Mouse (Mus musculus) left cerebral cortex, adult 9 months (tissue): ENCODE results near the gene Gm13279.
"Not testable (repeated sequence)": the region's sequence is repeated elsewhere in the genome, so short reads cannot be mapped to it uniquely, and the experiment has no call there.

Experiments used
- DNase-seq, 2 experiments: peaks; one replicate each; pipeline ENCODE4 v3.0.0; 2022; ENCODE audit warnings: low spot score in 2 of 2

The Gm13279 gene

GRCm38 (mm10) chr4:88797097-88797496, at the start of gene Gm13279:
TSS of gene Gm13279 (plus strand) at chr4:88797397.
- DNase-seq, result not testable (repeated sequence)

DNA sequence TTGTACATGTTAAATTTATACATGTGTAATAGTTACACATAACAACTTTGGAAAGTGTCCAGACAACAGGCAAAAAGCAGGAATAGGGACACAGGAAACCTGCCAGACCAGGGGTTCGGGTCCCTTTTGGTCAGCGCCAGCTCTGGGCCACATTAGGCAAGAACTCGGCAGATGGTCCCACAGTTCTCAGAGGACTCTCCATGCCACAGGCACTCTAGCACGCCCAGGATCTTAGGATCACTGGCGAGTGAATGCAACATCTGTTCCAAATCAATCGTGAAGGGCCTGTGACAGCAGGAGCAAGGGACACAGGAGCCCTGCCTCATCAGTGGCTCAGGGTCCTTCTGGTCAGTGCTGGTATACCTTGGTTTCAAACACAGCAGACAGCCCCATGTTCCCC, 47.3 kb upstream of the Gm13279 start:
- no peak for DNase-seq

DNA sequence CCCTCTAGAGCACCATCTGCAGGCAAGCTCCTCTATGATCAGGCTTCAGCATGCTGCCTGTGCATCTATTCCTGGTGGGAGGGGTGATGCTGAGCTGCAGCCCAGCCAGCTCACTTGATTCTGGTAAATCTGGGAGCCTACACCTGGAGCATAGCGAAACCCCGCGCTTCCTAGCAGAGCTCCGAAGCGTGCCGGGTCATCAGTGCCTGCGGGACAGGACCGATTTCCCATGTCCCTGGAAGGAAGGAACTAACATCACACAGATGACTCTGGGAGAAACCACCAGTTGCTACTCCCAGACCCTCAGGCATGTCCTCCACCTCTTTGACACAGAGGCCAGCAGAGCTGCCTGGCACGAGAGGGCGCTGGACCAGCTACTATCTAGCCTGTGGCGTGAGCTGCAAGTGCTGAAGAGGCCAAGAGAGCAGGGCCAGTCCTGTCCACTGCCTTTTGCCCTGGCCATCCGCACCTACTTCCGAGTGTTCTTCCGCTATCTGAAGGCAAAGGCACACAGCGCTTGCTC, 42.3 kb upstream of the Gm13279 start, which contains the start of gene Gm13271:
Gm13271 (plus strand) TSS at position 51 of the 523 bp plus-strand sequence.
- DNase-seq, result peak; percentile 72 to 76

GRCm38 (mm10) chr4:88756581-88757513, 40.4 kb upstream of the Gm13279 start:
- not testable (repeated sequence) for DNase-seq

GRCm38 (mm10) chr4:88757628-88758031, 39.6 kb upstream of the Gm13279 start:
- peak; percentile 87 to 96 for DNase-seq

DNA sequence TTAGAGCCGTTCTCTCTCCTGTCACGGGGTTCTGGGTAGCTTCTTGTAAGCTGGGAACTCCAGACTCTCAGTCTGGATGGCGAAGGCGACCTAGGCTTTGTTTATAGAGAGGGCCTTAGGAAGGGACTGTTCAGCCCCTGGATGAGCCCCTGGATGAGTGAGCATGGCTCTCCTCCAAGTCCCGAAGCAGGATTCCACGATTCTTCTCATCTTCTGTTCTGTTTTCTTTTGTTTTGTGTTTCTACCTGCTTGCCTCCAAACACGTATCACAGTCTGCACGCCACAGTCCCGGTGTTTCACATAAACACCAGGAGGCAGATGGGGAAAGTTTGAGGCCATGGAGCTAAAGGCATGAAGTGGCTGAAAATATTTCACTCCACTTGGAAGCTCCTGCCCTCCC, 38.4 kb upstream of the Gm13279 start:
- peak in 1 of 2 experiments; percentile 21 for DNase-seq

DNA sequence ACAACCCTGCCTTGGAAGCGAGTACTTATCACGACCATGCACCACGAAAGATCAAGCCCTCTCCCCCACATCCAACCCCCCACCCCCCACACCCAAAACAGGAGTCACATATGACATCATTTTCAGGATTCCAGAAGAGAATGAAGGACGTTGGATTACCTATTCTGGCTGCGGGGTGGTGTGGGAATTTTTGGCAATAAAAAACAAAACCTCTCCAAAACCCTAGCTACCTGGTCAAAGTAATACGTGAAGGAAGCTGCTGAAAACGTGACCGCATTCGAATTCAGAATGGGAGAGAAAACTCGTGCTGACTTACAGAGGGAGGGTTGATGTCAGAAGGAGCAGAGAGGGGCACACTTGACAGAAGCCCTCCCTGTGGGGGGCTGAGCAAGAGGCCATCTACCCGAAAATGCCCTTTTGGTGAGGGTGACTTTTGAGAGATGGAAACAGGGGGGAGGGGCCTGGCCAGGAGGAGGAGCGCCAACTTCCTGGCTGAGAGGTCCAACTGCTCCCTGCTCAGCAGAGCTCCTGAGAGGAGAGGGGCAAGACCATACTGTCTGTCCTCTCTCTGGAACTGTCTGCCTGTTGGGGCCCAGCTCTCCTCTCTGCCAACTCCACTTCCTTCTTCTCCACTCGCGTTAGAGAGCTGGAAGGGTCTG, 37.5 kb upstream of the Gm13279 start, which contains the start of gene Gm13283:
Gm13283 (plus strand) TSS at position 510 of the 659 bp plus-strand sequence.
- DNase-seq, result peak in 1 of 2 experiments; percentile 57

DNA sequence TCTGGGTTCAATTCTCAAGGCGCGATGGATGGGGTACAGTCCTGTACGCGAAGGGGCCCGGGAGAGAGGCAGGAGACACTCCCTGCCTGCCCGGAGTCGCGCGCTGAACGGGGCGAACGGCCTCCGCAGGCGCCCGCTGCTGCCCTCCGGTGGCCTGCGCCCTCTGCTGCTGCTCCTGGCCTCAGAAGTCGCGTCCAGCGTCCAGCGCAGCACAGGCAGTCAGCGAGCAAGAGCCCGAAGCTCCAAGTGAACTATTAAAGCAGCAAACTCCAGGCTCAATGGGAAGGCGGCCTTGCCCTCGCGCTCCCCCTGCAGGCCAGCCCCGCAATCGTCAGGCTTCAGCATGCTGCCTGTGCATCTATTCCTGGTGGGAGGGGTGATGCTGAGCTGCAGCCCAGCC, 36.8 kb upstream of the Gm13279 start:
- peak in 1 of 2 experiments; percentile 59 for DNase-seq

GRCm38 (mm10) chr4:88761776-88762175, 35.4 kb upstream of the Gm13279 start:
- DNase-seq, result peak; percentile 64 to 71

DNA sequence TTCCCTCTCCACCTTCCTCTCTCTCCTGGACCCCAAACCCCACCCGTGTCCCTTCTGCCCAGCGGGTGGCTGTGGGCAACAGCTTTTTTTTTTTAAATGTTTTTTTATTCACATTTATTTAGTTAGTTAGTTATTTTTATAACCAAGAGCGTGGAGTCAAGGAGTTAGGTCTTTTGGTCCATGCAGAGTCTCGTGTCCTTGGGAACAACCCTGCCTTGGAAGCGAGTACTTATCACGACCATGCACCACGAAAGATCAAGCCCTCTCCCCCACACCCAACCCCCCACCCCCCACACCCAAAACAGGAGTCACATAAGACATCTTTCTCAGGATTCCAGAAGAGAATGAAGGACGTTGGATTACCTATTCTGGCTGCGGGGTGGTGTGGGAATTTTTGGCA, 34.9 kb upstream of the Gm13279 start:
- DNase-seq, result not testable (repeated sequence)

- DNase-seq, result peak in 1 of 2 experiments; percentile 26
Observed at GRCm38 (mm10) chr4:88763384-88764018, 33.7 kb upstream of the Gm13279 start.

DNA sequence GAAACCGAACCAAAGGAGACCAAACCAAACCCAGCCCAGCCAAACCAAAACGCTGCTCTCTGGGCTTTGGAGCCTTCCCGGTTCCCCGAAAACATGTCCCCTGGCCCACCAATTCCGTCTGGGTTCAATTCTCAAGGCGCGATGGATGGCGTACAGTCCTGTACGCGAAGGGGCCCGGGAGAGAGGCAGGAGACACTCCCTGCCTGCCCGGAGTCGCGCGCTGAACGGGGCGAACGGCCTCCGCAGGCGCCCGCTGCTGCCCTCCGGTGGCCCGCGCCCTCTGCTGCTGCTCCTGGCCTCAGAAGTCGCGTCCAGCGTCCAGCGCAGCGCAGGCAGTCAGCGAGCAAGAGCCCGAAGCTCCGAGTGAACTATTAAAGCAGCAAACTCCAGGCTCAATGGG, 23.7 kb upstream of the Gm13279 start, which contains the start of gene Gm13290:
Gm13290 (plus strand) TSS at position 301 of the 400 bp plus-strand sequence.
- DNase-seq, result not testable (repeated sequence)

- not testable (repeated sequence) for DNase-seq
Observed at GRCm38 (mm10) chr4:88776622-88777021, 20.6 kb upstream of the Gm13279 start, which contains the start of gene Gm13289. TSS of gene Gm13289 (plus strand) at chr4:88776922.

- not testable (repeated sequence) for DNase-seq
Observed at GRCm38 (mm10) chr4:88779550-88779949, 17.6 kb upstream of the Gm13279 start, which contains the start of gene Gm13272. TSS of gene Gm13272 (plus strand) at chr4:88779850.

DNA sequence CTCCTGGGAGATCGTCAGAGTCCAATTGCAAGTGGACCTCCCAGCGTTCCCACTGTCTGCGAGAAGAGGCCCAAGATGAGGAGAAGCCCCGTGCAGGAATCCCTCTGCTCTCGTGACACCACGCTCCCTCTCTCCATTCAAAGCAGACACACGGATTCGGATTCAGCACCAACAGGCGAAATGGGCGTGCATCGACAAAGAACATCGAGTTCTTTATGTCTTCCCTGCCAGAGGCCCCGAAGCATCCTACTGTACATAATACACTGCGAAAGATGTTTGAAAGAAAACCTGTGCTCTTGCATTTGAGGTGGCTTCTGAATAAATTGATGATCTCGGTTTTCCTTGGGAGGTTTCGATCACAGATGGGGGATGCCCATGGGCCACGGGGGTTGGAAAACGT, 16.9 kb upstream of the Gm13279 start:
- not testable (repeated sequence) for DNase-seq

DNA sequence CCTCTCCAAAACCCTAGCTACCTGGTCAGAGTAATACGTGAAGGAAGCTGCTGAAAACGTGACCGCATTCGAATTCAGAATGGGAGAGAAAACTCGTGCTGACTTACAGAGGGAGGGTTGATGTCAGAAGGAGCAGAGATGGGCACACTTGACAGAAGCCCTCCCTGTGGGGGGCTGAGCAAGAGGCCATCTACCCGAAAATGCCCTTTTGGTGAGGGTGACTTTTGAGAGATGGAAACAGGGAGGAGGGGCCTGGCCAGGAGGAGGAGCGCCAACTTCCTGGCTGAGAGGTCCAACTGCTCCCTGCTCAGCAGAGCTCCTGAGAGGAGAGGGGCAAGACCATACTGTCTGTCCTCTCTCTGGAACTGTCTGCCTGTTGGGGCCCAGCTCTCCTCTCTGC, 15.4 kb upstream of the Gm13279 start, which contains the start of gene Ifnz:
Ifnz (plus strand) TSS at position 301 of the 400 bp plus-strand sequence.
- not testable (repeated sequence) for DNase-seq

DNA sequence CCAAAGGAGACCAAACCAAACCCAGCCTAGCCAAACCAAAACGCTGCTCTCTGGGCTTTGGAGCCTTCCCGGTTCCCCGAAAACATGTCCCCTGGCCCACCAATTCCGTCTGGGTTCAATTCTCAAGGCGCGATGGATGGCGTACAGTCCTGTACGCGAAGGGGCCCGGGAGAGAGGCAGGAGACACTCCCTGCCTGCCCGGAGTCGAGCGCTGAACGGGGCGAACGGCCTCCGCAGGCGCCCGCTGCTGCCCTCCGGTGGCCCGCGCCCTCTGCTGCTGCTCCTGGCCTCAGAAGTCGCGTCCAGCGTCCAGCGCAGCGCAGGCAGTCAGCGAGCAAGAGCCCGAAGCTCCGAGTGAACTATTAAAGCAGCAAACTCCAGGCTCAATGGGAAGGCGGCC, 14.9 kb upstream of the Gm13279 start:
- DNase-seq, result not testable (repeated sequence)

- DNase-seq, result not testable (repeated sequence)
Observed at GRCm38 (mm10) chr4:88785409-88785808, 11.8 kb upstream of the Gm13279 start, which contains the start of gene Gm13276. TSS of gene Gm13276 (plus strand) at chr4:88785709.

- peak; percentile 22 to 74 for DNase-seq
Observed at GRCm38 (mm10) chr4:88788402-88788801, 8.8 kb upstream of the Gm13279 start, which contains the start of gene Gm13277. TSS of gene Gm13277 (plus strand) at chr4:88788632.

- not testable (repeated sequence) for DNase-seq
Observed at GRCm38 (mm10) chr4:88791250-88791649, 5.9 kb upstream of the Gm13279 start, which contains the start of gene Gm13278. TSS of gene Gm13278 (plus strand) at chr4:88791550.
